Mouse (Mus musculus) E14TG2a.4 (cell line): ENCODE measurements around the gene Ppara.

Experiments used
- CTCF ChIP-seq: conservative IDR thresholded peaks from 2 replicates; pipeline ENCODE4 v1.5.1; 2014; ENCODE audit warnings: low read length
- POU5F1 ChIP-seq: IDR thresholded peaks from 2 replicates; pipeline ENCODE4 v1.6.1; 2014; ENCODE audit warnings: low read length, borderline replicate concordance

DNA sequence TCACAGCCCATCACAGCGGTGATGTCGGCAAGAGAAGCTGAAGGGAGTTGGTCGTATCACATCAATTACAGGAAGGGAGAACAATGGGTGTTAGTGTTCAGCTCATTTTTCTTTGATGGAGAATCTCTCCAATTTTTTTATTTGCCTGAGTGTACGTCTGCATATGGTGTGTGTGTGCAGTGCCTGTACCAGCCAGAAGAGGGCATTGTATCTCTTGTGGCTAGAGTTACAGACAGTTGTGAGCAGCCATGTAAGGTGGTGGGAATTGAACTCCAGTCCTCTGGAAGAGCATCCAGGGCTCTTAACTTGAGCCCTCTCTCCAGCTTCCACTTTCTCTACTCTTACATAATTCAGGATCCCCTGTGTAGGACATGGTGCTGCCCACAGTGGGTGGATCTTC lies 48.4 kb downstream of the Ppara start:
- TF ChIP-seq CTCF (peak; percentile 69), POU5F1 (no peak)
